Mouse (Mus musculus) small intestine, adult 2 months (tissue): ENCODE results near the gene Stard3nl. TPM values are rescaled to one million over a fixed set of nuclear protein-coding genes. Genes with fewer than 3 reads are reported as not detected.
A peak's percentile ranks its signal among the peaks of the same experiment; 100 is the strongest.

ENCODE experiments used
- H3K27ac ChIP-seq: fragments of 200-500 bp; 2 replicates; pipeline ENCODE4 v1.5.1; 2012; ENCODE audit warnings: low read depth, low read length, control low read depth, inconsistent platforms; ENCODE audit not compliant: insufficient read depth
- H3K27me3 ChIP-seq: fragments of 200-500 bp; 2 replicates; pipeline ENCODE4 v1.6.1; 2012; ENCODE audit warnings: mild to moderate bottlenecking, moderate library complexity, low read length, inconsistent platforms; ENCODE audit not compliant: control insufficient read depth, insufficient read depth
- H3K36me3 ChIP-seq: fragments of 200-500 bp; 2 replicates; pipeline ENCODE4 v1.6.1; 2012; ENCODE audit warnings: mild to moderate bottlenecking, low read length, control low read depth, inconsistent platforms; ENCODE audit not compliant: control insufficient read depth, insufficient read depth
- H3K4me1 ChIP-seq: fragments of 200-500 bp; 2 replicates; pipeline ENCODE4 v1.6.1; 2012; ENCODE audit warnings: low read length, inconsistent platforms, mixed read lengths; ENCODE audit not compliant: control insufficient read depth, insufficient read depth, insufficient read length
- H3K4me3 ChIP-seq: fragments of 200-500 bp; 2 replicates; pipeline ENCODE4 v1.5.1; 2012; ENCODE audit warnings: low read depth, mild to moderate bottlenecking, control low read depth, inconsistent platforms, low read length, moderate library complexity
- CTCF ChIP-seq: fragments of 200-500 bp; IDR thresholded peaks from 2 replicates; pipeline ENCODE4 v1.5.1; 2012; ENCODE audit warnings: low read depth, mild to moderate bottlenecking, control low read depth, inconsistent platforms, low read length, moderate library complexity, mixed read lengths; ENCODE audit not compliant: insufficient replicate concordance, insufficient read length; ENCODE audit errors: extremely low read depth
- POLR2A ChIP-seq: fragments of 200-500 bp; IDR thresholded peaks from 2 replicates; pipeline ENCODE4 v1.6.1; 2012; ENCODE audit warnings: low read depth, mild to moderate bottlenecking, control low read depth, inconsistent platforms, low read length, moderate library complexity
- WGBS: fragments of 180-500 bp; shearing (Covaris S2); methylation state at CpG from one replicate; pipeline ENCODE4 v1.1.7; 2018; 5-methylcytosine and 5-hydroxymethylcytosine counted together
- polyA plus RNA-seq: library from polyadenylated mRNA; depleted of rRNA; stranded (reverse); fragments of >200 nt; gene quantifications from 2 replicates; pipeline ENCODE4 v1.2.3, GENCODE M21; 2012

Stard3nl gene
- polyA plus RNA-seq, 1 experiment, result 9.4 TPM

GRCm38 (mm10) chr13:19394798-19395687, 552 bp downstream of the Stard3nl start:
- Histone ChIP-seq H3K4me3 (peak overlapping the region; percentile 77), H3K36me3 (no peaks in the 10 kb centered on the region), H3K27ac (peak overlapping the region; percentile 72), H3K4me1 (peaks cover 12% of the 10 kb centered on the region; the same call in 1 of the 2 replicates), H3K27me3 (no peaks in the 10 kb centered on the region)
- WGBS, result 2% methylated on average over 25 of the region's 25 CpGs
- TF ChIP-seq CTCF (no peak), POLR2A (no peak)

GRCm38 (mm10) chr13:19394171-19394570, 1.4 kb downstream of the Stard3nl start:
- TF ChIP-seq POLR2A (no peak), CTCF (no peak)
- Histone ChIP-seq H3K4me3 (peak overlapping the region; percentile 12; the same call in 1 of the 2 replicates), H3K4me1 (peaks cover 18% of the 10 kb centered on the region; the same call in 1 of the 2 replicates), H3K27ac (peak overlapping the region; percentile 42; the same call in 1 of the 2 replicates), H3K27me3 (no peaks in the 10 kb centered on the region), H3K36me3 (no peaks in the 10 kb centered on the region)
- 3% methylated on average over 4 of the region's 4 CpGs for WGBS

GRCm38 (mm10) chr13:19393731-19394130, 1.9 kb downstream of the Stard3nl start:
- TF ChIP-seq POLR2A, result no peak
- TF ChIP-seq CTCF, result no peak
- H3K4me1 ChIP-seq, result peaks cover 18% of the 10 kb centered on the region; the same call in 1 of the 2 replicates
- peak overlapping the region; percentile 30; the same call in 1 of the 2 replicates for H3K27ac ChIP-seq
- 38% methylated on average over 2 of the region's 2 CpGs for WGBS
- H3K27me3 ChIP-seq, result no peaks in the 10 kb centered on the region
- no peaks in the 10 kb centered on the region for H3K36me3 ChIP-seq
- no peak overlapping the region for H3K4me3 ChIP-seq

GRCm38 (mm10) chr13:19391608-19392007, 4.0 kb downstream of the Stard3nl start:
- no peaks in the 10 kb centered on the region for H3K27me3 ChIP-seq
- no peak overlapping the region for H3K4me3 ChIP-seq
- TF ChIP-seq CTCF, result no peak
- TF ChIP-seq POLR2A, result no peak
- H3K27ac ChIP-seq, result 0 out of 2 replicates have a peak overlapping the region, but pooled peaks have one; percentile 18
- WGBS, result 66% methylated on average over 4 of the region's 4 CpGs
- peaks cover 18% of the 10 kb centered on the region; the same call in 1 of the 2 replicates for H3K4me1 ChIP-seq
- H3K36me3 ChIP-seq, result no peaks in the 10 kb centered on the region

GRCm38 (mm10) chr13:19390296-19390695, 5.3 kb downstream of the Stard3nl start:
- H3K4me3 ChIP-seq, result no peak overlapping the region
- WGBS, result 30% methylated on average over 4 of the region's 4 CpGs
- H3K27ac ChIP-seq, result peak overlapping the region; percentile 67
- H3K4me1 ChIP-seq, result peaks cover 18% of the 10 kb centered on the region; the same call in 1 of the 2 replicates
- no peaks in the 10 kb centered on the region for H3K27me3 ChIP-seq
- TF ChIP-seq POLR2A, result no peak
- TF ChIP-seq CTCF, result no peak
- no peaks in the 10 kb centered on the region for H3K36me3 ChIP-seq

GRCm38 (mm10) chr13:19389896-19390295, 5.7 kb downstream of the Stard3nl start:
- TF ChIP-seq POLR2A (no peak), CTCF (no peak)
- Histone ChIP-seq H3K27me3 (no peaks in the 10 kb centered on the region), H3K4me1 (peaks cover 18% of the 10 kb centered on the region; the same call in 1 of the 2 replicates), H3K36me3 (no peaks in the 10 kb centered on the region), H3K4me3 (peak overlapping the region; percentile 1; the same call in 1 of the 2 replicates), H3K27ac (peak overlapping the region; percentile 67)
- WGBS, result 26% methylated on average over 12 of the region's 12 CpGs

GRCm38 (mm10) chr13:19389434-19389833, 6.2 kb downstream of the Stard3nl start:
- no peak for TF ChIP-seq CTCF
- no peak for TF ChIP-seq POLR2A
- Histone ChIP-seq H3K27me3 (no peaks in the 10 kb centered on the region), H3K27ac (peak overlapping the region; percentile 86), H3K4me3 (no peak overlapping the region), H3K36me3 (no peaks in the 10 kb centered on the region), H3K4me1 (peaks cover 18% of the 10 kb centered on the region; the same call in 1 of the 2 replicates)
- 24% methylated on average over 1 of the region's 1 CpGs for WGBS
